Mouse (Mus musculus) E14TG2a.4 (cell line): Measurements from ENCODE around the gene Nrp1.

Source experiments
- CTCF ChIP-seq: conservative IDR thresholded peaks from 2 replicates; pipeline ENCODE4 v1.5.1; 2014; ENCODE audit warnings: low read length
- NANOG ChIP-seq: IDR thresholded peaks from 2 replicates; pipeline ENCODE4 v1.6.1; 2014; ENCODE audit warnings: borderline replicate concordance, low read length, mixed read lengths
- POU5F1 ChIP-seq: IDR thresholded peaks from 2 replicates; pipeline ENCODE4 v1.6.1; 2014; ENCODE audit warnings: low read length, borderline replicate concordance

GRCm38 (mm10) chr8:128400286-128400685 lies 41.9 kb downstream of the Nrp1 start:
- no peak for TF ChIP-seq CTCF
- TF ChIP-seq NANOG, result no peak
- TF ChIP-seq POU5F1, result no peak
